Mouse (Mus musculus) stomach, postnatal 0 days (tissue): ENCODE measurements around the gene Gnb2. TPM values are rescaled to one million over a fixed set of nuclear protein-coding genes. Genes with fewer than 3 reads are reported as not detected.

ENCODE experiments used
- ATAC-seq: fragments of 200-750 bp; cut with Nextera tagmentation; 2 replicates; pipeline ENCODE4 v1.8.0; 2017; ENCODE audit not compliant: low FRiP score, low TSS enrichment
- DNase-seq: peaks from one replicate; pipeline ENCODE4 v3.0.0-alpha.2; 2016; ENCODE audit warnings: low spot score
- H3K27ac ChIP-seq: fragments of 300-500 bp; sonication (generic); replicated peaks from 2 replicates; pipeline ENCODE4 v1.5.1; 2014; ENCODE audit warnings: mild to moderate bottlenecking, control low read depth
- H3K27me3 ChIP-seq: fragments of 300-500 bp; sonication (generic); 2 replicates; pipeline ENCODE4 v1.6.1; 2014; ENCODE audit warnings: low read length; ENCODE audit not compliant: control insufficient read depth, insufficient read depth
- H3K36me3 ChIP-seq: fragments of 300-500 bp; sonication (generic); 2 replicates; pipeline ENCODE4 v1.6.1; 2014; ENCODE audit warnings: low read length, mixed read lengths; ENCODE audit not compliant: control insufficient read depth, insufficient read depth
- H3K4me1 ChIP-seq: fragments of 300-500 bp; sonication (generic); replicated peaks from 2 replicates; pipeline ENCODE4 v1.6.1; 2014; ENCODE audit warnings: antibody characterized with exemption; ENCODE audit not compliant: control insufficient read depth, insufficient read depth
- H3K4me2 ChIP-seq: fragments of 300-500 bp; sonication (generic); replicated peaks from 2 replicates; pipeline ENCODE4 v1.6.1; 2014; ENCODE audit warnings: low read depth, mild to moderate bottlenecking, control low read depth, moderate library complexity
- H3K4me3 ChIP-seq: fragments of 300-500 bp; sonication (generic); 2 replicates; pipeline ENCODE4 v1.5.1; 2014; ENCODE audit warnings: low read depth, low read length, control low read depth
- H3K9ac ChIP-seq: fragments of 300-500 bp; sonication (generic); 2 replicates; pipeline ENCODE4 v1.6.1; 2014; ENCODE audit warnings: mild to moderate bottlenecking, low read length, control low read depth, mixed read lengths
- H3K9me3 ChIP-seq: fragments of 300-500 bp; sonication (generic); 2 replicates; pipeline ENCODE4 v1.6.1; 2016; ENCODE audit warnings: low read length; ENCODE audit not compliant: control insufficient read depth
- CTCF ChIP-seq: IDR thresholded peaks from 2 replicates; pipeline ENCODE4 v1.5.1; 2016; ENCODE audit warnings: antibody characterized with exemption, low read depth, mild to moderate bottlenecking, moderate library complexity
- EP300 ChIP-seq: optimal IDR thresholded peaks from 2 replicates; pipeline ENCODE3; 2016; ENCODE audit warnings: antibody characterized with exemption
- WGBS: fragments of 180-500 bp; shearing (Covaris S2); extraction: QIAGEN DNeasy Blood & Tissue Kit; methylation state at CpG from one replicate; pipeline ENCODE4 v1.1.7; 2014; 5-methylcytosine and 5-hydroxymethylcytosine counted together
- polyA plus RNA-seq: library from polyadenylated mRNA; unstranded; fragments of >200 nt; fragmentation: Nextera tagmentation; extraction: Ambion mirVana; gene quantifications from 2 replicates; pipeline ENCODE4 v1.2.1, GENCODE M21; 2015

Gnb2 gene
- polyA plus RNA-seq, 1 experiment from 2014 or later = 345 TPM

GRCm38 (mm10) chr5:137570181-137570580 is 36.9 kb upstream of the Gnb2 start:
- 50% methylated on average over 7 of the region's 7 CpGs for WGBS
- Histone ChIP-seq H3K27me3 (no peaks in the 10 kb centered on the region), H3K9ac (no peak overlapping the region), H3K4me1 (no peaks in the 10 kb centered on the region), H3K27ac (no peak overlapping the region), H3K36me3 (no peaks in the 10 kb centered on the region), H3K4me2 (no peak overlapping the region), H3K9me3 (no peaks in the 10 kb centered on the region), H3K4me3 (no peak overlapping the region)
- TF ChIP-seq CTCF (no peak), EP300 (no peak)
- no peak for ATAC-seq
- DNase-seq = no peak

DNA sequence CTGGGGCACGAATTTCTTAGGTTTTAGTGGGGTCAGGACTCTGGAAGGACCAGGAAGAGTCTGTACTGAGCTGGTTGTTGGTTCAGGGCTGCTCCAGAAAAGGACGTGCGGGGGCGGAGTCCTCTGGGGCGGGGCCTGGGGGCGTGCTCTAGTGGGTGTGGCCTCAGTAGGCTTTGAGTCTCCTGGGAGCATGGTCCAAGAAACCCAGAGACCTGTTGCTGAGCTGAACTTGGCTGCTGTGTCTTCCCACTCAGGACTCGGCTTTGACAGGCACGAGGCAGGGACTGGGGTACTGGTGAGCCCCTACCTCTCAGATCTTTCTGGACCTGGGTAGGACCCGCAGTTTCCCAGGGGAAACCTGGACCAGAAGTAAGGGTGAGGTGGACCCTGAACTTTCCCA is 36.4 kb upstream of the Gnb2 start, which contains the start of gene Tfr2:
Gene Tfr2, plus strand, starts transcription at position 176 of the 400 bp plus-strand sequence.
- peak; percentile 87 for DNase-seq
- Histone ChIP-seq H3K36me3 (no peaks in the 10 kb centered on the region), H3K27me3 (no peaks in the 10 kb centered on the region), H3K9me3 (no peaks in the 10 kb centered on the region), H3K4me3 (no peak within 1 kb of the TSS), H3K27ac (no peak within 1 kb of the TSS), H3K4me2 (no peak within 1 kb of the TSS), H3K4me1 (no peaks in the 10 kb centered on the region), H3K9ac (no peak within 1 kb of the TSS)
- ATAC-seq = peak; percentile 85
- 26% methylated on average over 9 of the region's 9 CpGs for WGBS
- no peak for TF ChIP-seq EP300
- TF ChIP-seq CTCF = no peak

DNA sequence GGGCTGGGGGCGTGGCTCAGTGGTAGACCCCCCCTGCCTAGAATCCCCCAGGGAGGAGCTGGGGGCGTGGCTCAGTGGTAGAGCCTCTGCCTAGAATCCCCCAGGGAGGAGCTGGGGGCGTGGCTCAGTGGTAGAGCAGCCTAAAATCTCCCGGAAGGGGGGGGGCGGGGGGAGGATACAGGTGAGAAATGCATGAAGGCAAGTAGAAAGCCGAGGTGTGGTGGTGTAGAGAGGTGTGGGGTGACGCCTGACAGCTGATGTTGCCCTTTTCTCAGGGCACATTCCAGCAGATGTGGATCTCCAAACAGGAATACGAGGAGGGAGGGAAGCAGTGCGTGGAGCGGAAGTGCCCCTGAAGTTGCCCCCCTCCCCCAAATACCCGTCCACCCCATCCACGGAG is 35.7 kb upstream of the Gnb2 start:
- H3K27me3 ChIP-seq = no peaks in the 10 kb centered on the region
- TF ChIP-seq EP300 (no peak), CTCF (no peak)
- H3K4me2 ChIP-seq = no peak overlapping the region
- H3K4me3 ChIP-seq = no peak overlapping the region
- no peaks in the 10 kb centered on the region for H3K4me1 ChIP-seq
- no peak for ATAC-seq
- WGBS = 69% methylated on average over 12 of the region's 12 CpGs
- no peak for DNase-seq
- H3K9ac ChIP-seq = no peak overlapping the region
- H3K9me3 ChIP-seq = no peaks in the 10 kb centered on the region
- no peaks in the 10 kb centered on the region for H3K36me3 ChIP-seq
- no peak overlapping the region for H3K27ac ChIP-seq

- H3K36me3 ChIP-seq = no peaks in the 10 kb centered on the region
- H3K27ac ChIP-seq = no peak overlapping the region
- H3K4me1 ChIP-seq = no peaks in the 10 kb centered on the region
- H3K9ac ChIP-seq = no peak overlapping the region
- ATAC-seq = no peak
- no peaks in the 10 kb centered on the region for H3K9me3 ChIP-seq
- 79% methylated on average over 8 of the region's 8 CpGs for WGBS
- no peak for DNase-seq
- no peaks in the 10 kb centered on the region for H3K27me3 ChIP-seq
- TF ChIP-seq CTCF = no peak
- no peak for TF ChIP-seq EP300
- no peak overlapping the region for H3K4me2 ChIP-seq
- H3K4me3 ChIP-seq = no peak overlapping the region
Observed at GRCm38 (mm10) chr5:137568223-137568798, 35.0 kb upstream of the Gnb2 start.

- Histone ChIP-seq H3K27me3 (no peaks in the 10 kb centered on the region), H3K9me3 (no peaks in the 10 kb centered on the region), H3K4me1 (no peaks in the 10 kb centered on the region), H3K9ac (no peak overlapping the region), H3K4me3 (no peak overlapping the region), H3K4me2 (no peak overlapping the region), H3K27ac (no peak overlapping the region), H3K36me3 (no peaks in the 10 kb centered on the region)
- DNase-seq (no peak), ATAC-seq (no peak)
- WGBS = 97% methylated on average over 5 of the region's 5 CpGs
- TF ChIP-seq EP300 = no peak
- no peak for TF ChIP-seq CTCF
Observed at GRCm38 (mm10) chr5:137566416-137566815, 33.1 kb upstream of the Gnb2 start.

- H3K9me3 ChIP-seq = no peaks in the 10 kb centered on the region
- H3K4me3 ChIP-seq = no peak overlapping the region
- DNase-seq (no peak), ATAC-seq (no peak)
- TF ChIP-seq CTCF (no peak), EP300 (no peak)
- no peak overlapping the region for H3K4me2 ChIP-seq
- no peaks in the 10 kb centered on the region for H3K27me3 ChIP-seq
- WGBS = 64% methylated on average over 6 of the region's 6 CpGs
- H3K27ac ChIP-seq = no peak overlapping the region
- H3K4me1 ChIP-seq = no peaks in the 10 kb centered on the region
- no peaks in the 10 kb centered on the region for H3K36me3 ChIP-seq
- no peak overlapping the region for H3K9ac ChIP-seq
Observed at GRCm38 (mm10) chr5:137565744-137566143, 32.4 kb upstream of the Gnb2 start.
